Mouse (Mus musculus): ENCODE results near the gene Pnpla7.

DNA sequence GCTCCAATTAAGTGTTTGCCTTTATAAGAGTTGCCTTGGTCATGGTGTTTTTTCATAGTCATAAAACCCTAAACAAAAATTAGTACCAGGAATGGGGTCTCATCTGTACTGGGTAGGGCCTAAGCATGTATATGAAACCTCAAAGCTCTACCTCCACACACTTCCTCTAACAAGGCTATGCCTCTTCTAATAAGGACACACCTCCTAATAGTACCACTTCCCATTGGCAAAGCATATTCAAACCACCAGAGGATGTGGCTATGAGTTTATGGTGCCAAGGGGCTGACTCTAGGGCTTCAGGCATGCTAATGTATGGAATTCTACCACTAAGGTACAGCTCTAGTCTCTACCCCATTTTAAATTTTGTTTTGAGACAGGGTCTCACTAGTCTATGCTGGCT lies 89.7 kb downstream of the Pnpla7 start:
- TF ChIP-seq CTCF (IDR thresholded peaks at IDR 0.05; ENCODE audit: borderline replicate concordance, insufficient read depth, low read length) (no peak), POLR2A (IDR thresholded peaks at IDR 0.05; ENCODE audit: low read depth, low read length) (no peak)
